8 mouse cellular contexts compared by ENCODE assay signal in genomic region chr5:21372493-21373179, GRCm38 (mm10). TPM values are rescaled to one million over a fixed set of nuclear protein-coding genes. Genes with fewer than 3 reads are reported as not detected.
DNase-seq lines count a peak whose midpoint lies in the region; ATAC-seq and TF ChIP-seq lines count a peak whose summit lies in the region.

Gene Fgl2, plus strand, starts transcription at chr5:21372642.

- TF ChIP-seq POLR2A in CH12.LX (IDR thresholded peaks at IDR 0.05; ENCODE audit: low read depth, low read length) = peak; percentile 76
- peak; percentile 78; the same call in 1 of the 2 replicates for TF ChIP-seq POLR2A in bone marrow, adult 2 months (IDR thresholded peaks at IDR 0.05; ENCODE audit: borderline replicate concordance, control insufficient read depth, low read depth, low read length)
- no peak for TF ChIP-seq POLR2A in thymus, adult 2 months (IDR thresholded peaks at IDR 0.05; ENCODE audit: control insufficient read depth, extremely low read depth, insufficient read depth, low read length, poor library complexity)

- H3K4me1 ChIP-seq in CH12.LX (ENCODE audit: control insufficient read depth in 1 of 2, insufficient read depth in 2 of 2) = peaks cover 10 to 18% of the 10 kb centered on the region in 2 experiments
- H3K4me1 ChIP-seq in bone marrow, adult 2 months (ENCODE audit: control insufficient read depth, insufficient read depth, low read length) = peaks cover 1% of the 10 kb centered on the region; the same call in 1 of the 2 replicates
- H3K4me1 ChIP-seq in forebrain, embryonic 12.5 days = peaks cover 14% of the 10 kb centered on the region
- H3K4me1 ChIP-seq in heart, postnatal 0 days (ENCODE audit: control insufficient read depth, insufficient read depth) = peaks cover 10% of the 10 kb centered on the region; the same call in 1 of the 2 replicates
- 0 out of 2 replicates have a peak, but pooled peaks cover 5% of the 10 kb centered on the region for H3K4me1 ChIP-seq in lung, embryonic 14.5 days (ENCODE audit: insufficient read depth)
- peaks cover 11% of the 10 kb centered on the region for H3K4me1 ChIP-seq in neural tube, embryonic 15.5 days
- peaks cover 5% of the 10 kb centered on the region; the same call in 1 of the 2 replicates for H3K4me1 ChIP-seq in thymus, adult 2 months (replicated peaks; ENCODE audit: control insufficient read depth, insufficient read depth, low read length)

- peak within 1 kb of the TSS; percentile 9 to 98 (median 78) for H3K4me3 ChIP-seq in CH12.LX (replicated peaks in 1 of 3; ENCODE audit: low read depth in 2 of 3, low read length in 2 of 3, poor library complexity in 1 of 3)
- peak within 1 kb of the TSS; percentile 86 for H3K4me3 ChIP-seq in bone marrow, adult 2 months (replicated peaks; ENCODE audit: control insufficient read depth, low read depth, low read length)
- H3K4me3 ChIP-seq in forebrain, embryonic 12.5 days (replicated peaks) = peak within 1 kb of the TSS; percentile 50
- H3K4me3 ChIP-seq in heart, postnatal 0 days (ENCODE audit: low read depth, low read length) = peak within 1 kb of the TSS; percentile 75
- H3K4me3 ChIP-seq in lung, embryonic 14.5 days (ENCODE audit: low read depth, low read length) = peak within 1 kb of the TSS; percentile 42
- H3K4me3 ChIP-seq in neural tube, embryonic 15.5 days (replicated peaks) = peak within 1 kb of the TSS; percentile 50
- H3K4me3 ChIP-seq in thymus, adult 2 months (ENCODE audit: control insufficient read depth, insufficient read depth, low read length) = peak within 1 kb of the TSS; percentile 31

- dilution Hi-C loops in CH12.LX (cut with MboI; ENCODE audit: extremely low pct_ligation_motif_present, extremely low pct_unique_long_range_greater_than_20kb, low sequenced_read_pairs) = no loop called here

- peak; percentile 93 for ATAC-seq in forebrain, embryonic 12.5 days (ENCODE audit: low FRiP score)
- ATAC-seq in heart, postnatal 0 days (ENCODE audit: insufficient read depth, low read depth) = peak; percentile 89
- peak; percentile 92 for ATAC-seq in lung, embryonic 14.5 days (ENCODE audit: insufficient read depth)
- peak; percentile 93 for ATAC-seq in neural tube, embryonic 15.5 days (ENCODE audit: low FRiP score)

- peaks cover 16% of the 10 kb centered on the region for H3K79me2 ChIP-seq in CH12.LX (replicated peaks; ENCODE audit: control insufficient read depth, extremely low read depth, insufficient read depth, poor library complexity, severe bottlenecking)

- no peaks in the 10 kb centered on the region for H3K9me3 ChIP-seq in CH12.LX (replicated peaks; ENCODE audit: low read length)
- no peaks in the 10 kb centered on the region for H3K9me3 ChIP-seq in forebrain, embryonic 12.5 days
- no peaks in the 10 kb centered on the region for H3K9me3 ChIP-seq in heart, postnatal 0 days (replicated peaks; ENCODE audit: control insufficient read depth, low read length)
- no peaks in the 10 kb centered on the region for H3K9me3 ChIP-seq in lung, embryonic 14.5 days (ENCODE audit: low read depth, low read length)
- H3K9me3 ChIP-seq in neural tube, embryonic 15.5 days (replicated peaks) = no peaks in the 10 kb centered on the region

- H3K27ac ChIP-seq in CH12.LX (ENCODE audit: insufficient read depth, low read depth) = peak within 1 kb of the TSS; percentile 22; the same call in 1 of the 2 replicates
- H3K27ac ChIP-seq in bone marrow, adult 2 months (ENCODE audit: control insufficient read depth, insufficient read depth, low read depth, low read length, poor library complexity) = peak within 1 kb of the TSS; percentile 60
- H3K27ac ChIP-seq in forebrain, embryonic 12.5 days = no peak within 1 kb of the TSS
- peak within 1 kb of the TSS; percentile 88 for H3K27ac ChIP-seq in heart, postnatal 0 days (ENCODE audit: low read depth)
- no peak within 1 kb of the TSS for H3K27ac ChIP-seq in lung, embryonic 14.5 days (ENCODE audit: low read depth)
- H3K27ac ChIP-seq in neural tube, embryonic 15.5 days (replicated peaks) = peak within 1 kb of the TSS; percentile 1; the same call in 1 of the 2 replicates
- H3K27ac ChIP-seq in thymus, adult 2 months (ENCODE audit: control insufficient read depth, insufficient read depth, low read length) = no peak within 1 kb of the TSS

- in situ Hi-C loops in CH12.LX (cut with MboI; ENCODE audit: low pct_ligation_motif_present, low pct_unique_long_range_greater_than_20kb, low sequenced_read_pairs) = loop anchor here (5.0 kb wide), 1 partner anchor 40 kb away; no protein-coding TSS in a partner anchor

- DNase-seq in CH12.LX (ENCODE audit: extremely low read depth) = no peak
- DNase-seq in heart, postnatal 0 days (ENCODE audit: low spot score) = peak; percentile 77
- peak; percentile 41 to 63 for DNase-seq in kidney, postnatal 25 days
- DNase-seq in lung, embryonic 14.5 days = peak; percentile 79
- peak; percentile 11 for DNase-seq in thymus, adult 2 months

- no peak for TF ChIP-seq CTCF in CH12.LX (conservative IDR thresholded peaks at IDR 0.05 in 1 of 2, IDR thresholded peaks at IDR 0.05 in 1 of 2; ENCODE audit: low read depth in 2 of 2, low read length in 2 of 2)
- no peak for TF ChIP-seq CTCF in bone marrow, adult 2 months (IDR thresholded peaks at IDR 0.05; ENCODE audit: control insufficient read depth, insufficient read depth, low read length)
- no peak for TF ChIP-seq CTCF in heart, postnatal 0 days (IDR thresholded peaks at IDR 0.05; ENCODE audit: low read depth)
- TF ChIP-seq CTCF in lung, embryonic 14.5 days (IDR thresholded peaks at IDR 0.05; ENCODE audit: low read depth) = no peak
- no peak for TF ChIP-seq CTCF in thymus, adult 2 months (IDR thresholded peaks at IDR 0.05; ENCODE audit: borderline replicate concordance, control insufficient read depth, extremely low read depth, insufficient read depth, low read length, poor library complexity)

- H3K9ac ChIP-seq in CH12.LX (ENCODE audit: insufficient read depth, low read depth) = peak within 1 kb of the TSS; percentile 73
- peak within 1 kb of the TSS; percentile 54 for H3K9ac ChIP-seq in forebrain, embryonic 12.5 days
- H3K9ac ChIP-seq in heart, postnatal 0 days (replicated peaks; ENCODE audit: low read depth, low read length) = peak within 1 kb of the TSS; percentile 68
- peak within 1 kb of the TSS; percentile 44 for H3K9ac ChIP-seq in lung, embryonic 14.5 days
- peak within 1 kb of the TSS; percentile 64 for H3K9ac ChIP-seq in neural tube, embryonic 15.5 days (replicated peaks)

- H3K27me3 ChIP-seq in CH12.LX (replicated peaks) = no peaks in the 10 kb centered on the region
- H3K27me3 ChIP-seq in forebrain, embryonic 12.5 days = no peaks in the 10 kb centered on the region
- no peaks in the 10 kb centered on the region for H3K27me3 ChIP-seq in heart, postnatal 0 days (ENCODE audit: control insufficient read depth, insufficient read depth, low read length)
- peaks cover 4% of the 10 kb centered on the region for H3K27me3 ChIP-seq in lung, embryonic 14.5 days (ENCODE audit: insufficient read depth, low read length)
- H3K27me3 ChIP-seq in neural tube, embryonic 15.5 days (replicated peaks) = no peaks in the 10 kb centered on the region; the same call in 1 of the 2 replicates
- no peaks in the 10 kb centered on the region; the same call in 1 of the 2 replicates for H3K27me3 ChIP-seq in thymus, adult 2 months (ENCODE audit: control insufficient read depth, insufficient read depth, low read length)

- no peak; the same call in 1 of the 2 replicates for TF ChIP-seq RAD21 in CH12.LX (IDR thresholded peaks at IDR 0.05; ENCODE audit: low read depth, low read length)

- peak within 1 kb of the TSS; percentile 44 for H3K4me2 ChIP-seq in CH12.LX (ENCODE audit: insufficient read depth, low read depth, poor library complexity, severe bottlenecking)
- H3K4me2 ChIP-seq in forebrain, embryonic 12.5 days = peak within 1 kb of the TSS; percentile 90
- H3K4me2 ChIP-seq in heart, postnatal 0 days (ENCODE audit: low read depth, low read length) = peak within 1 kb of the TSS; percentile 92
- peak within 1 kb of the TSS; percentile 92 for H3K4me2 ChIP-seq in lung, embryonic 14.5 days
- H3K4me2 ChIP-seq in neural tube, embryonic 15.5 days = peak within 1 kb of the TSS; percentile 97

- H3K36me3 ChIP-seq in CH12.LX (replicated peaks in 1 of 2; ENCODE audit: control insufficient read depth in 1 of 2, insufficient read depth in 1 of 2, low read length in 1 of 2) = no peaks in the 10 kb centered on the region
- H3K36me3 ChIP-seq in forebrain, embryonic 12.5 days (replicated peaks) = no peaks in the 10 kb centered on the region
- no peaks in the 10 kb centered on the region for H3K36me3 ChIP-seq in heart, postnatal 0 days (replicated peaks; ENCODE audit: control insufficient read depth, insufficient read depth, low read length)
- H3K36me3 ChIP-seq in lung, embryonic 14.5 days (ENCODE audit: insufficient read depth) = no peaks in the 10 kb centered on the region
- no peaks in the 10 kb centered on the region for H3K36me3 ChIP-seq in neural tube, embryonic 15.5 days
- H3K36me3 ChIP-seq in thymus, adult 2 months (ENCODE audit: control insufficient read depth, insufficient read depth, low read length) = no peaks in the 10 kb centered on the region

- TF ChIP-seq EP300 in CH12.LX (IDR thresholded peaks at IDR 0.05; ENCODE audit: low read length) = no peak
- no peak for TF ChIP-seq EP300 in heart, postnatal 0 days (IDR thresholded peaks at IDR 0.05; ENCODE audit: low read depth)

- WGBS in bone marrow, adult 2 months = 5% methylated on average over 31 of the region's 31 CpGs
- WGBS in forebrain, embryonic 12.5 days = 4% methylated on average over 31 of the region's 31 CpGs
- 3% methylated on average over 31 of the region's 31 CpGs for WGBS in heart, postnatal 0 days
- WGBS in lung, embryonic 14.5 days = 4% methylated on average over 31 of the region's 31 CpGs
- WGBS in neural tube, embryonic 15.5 days = 6% methylated on average over 31 of the region's 31 CpGs
- 9% methylated on average over 31 of the region's 31 CpGs for WGBS in thymus, adult 2 months

TF ChIP-seq in CH12.LX, 34 proteins besides CTCF, POLR2A, EP300 and RAD21 (continues in another document):
- TF ChIP-seq GABPA (IDR thresholded peaks at IDR 0.05; ENCODE audit: insufficient replicate concordance, low read depth, low read length) = no peak
- 0 out of 2 replicates have a peak, but pooled peaks have one; percentile 9 for TF ChIP-seq NRF1 (IDR thresholded peaks at IDR 0.05; ENCODE audit: low read depth, low read length)
- no peak for TF ChIP-seq ZNF384 (IDR thresholded peaks at IDR 0.05; ENCODE audit: low read depth, low read length)

RNA-seq across cellular contexts. Expression of gene Fgl2, which starts in this region (rescaled TPM):
- total RNA-seq in CH12.LX (2012; rRNA removed) (7.9 and 10.4 TPM in 2 replicates), CH12.LX (2014; rRNA removed) (0.59 and 0.61 TPM in 2 replicates)
- 0.41 and 0.48 TPM in 2 replicates for polyA plus RNA-seq in CH12.LX (2012; ENCODE audit: insufficient read length, low read depth)
- 1.7 and 5.3 TPM in 2 replicates for polyA plus RNA-seq in bone marrow, adult 2 months (2011; ENCODE audit: insufficient read depth, insufficient read length, low replicate concordance, missing spikeins)
- polyA plus RNA-seq in forebrain, embryonic 12.5 days (2016; fragmentation: Nextera tagmentation; extraction: Ambion mirVana) = 0.81 and 1.4 TPM in 2 replicates
- total RNA-seq in heart, postnatal 0 days (2014; rRNA removed; ENCODE audit: low replicate concordance) = 63.2 and 79.5 TPM in 2 replicates
- polyA plus RNA-seq in heart, postnatal 0 days (2015; fragmentation: Nextera tagmentation; extraction: Ambion mirVana) = 44.2 and 54.4 TPM in 2 replicates
- 1.6 and 2.1 TPM in 2 replicates for polyA plus RNA-seq in lung, embryonic 14.5 days (2014; fragmentation: Nextera tagmentation; extraction: Ambion mirVana)
- 5.6 and 6.9 TPM in 2 replicates for polyA plus RNA-seq in neural tube, embryonic 15.5 days (2015; fragmentation: Nextera tagmentation; extraction: Ambion mirVana)
- 4.2 and 5.4 TPM in 2 replicates for polyA plus RNA-seq in thymus, adult 2 months (2012; rRNA removed)

Comparison
In these comparisons a context has a peak if more than half of its experiments do, and no peak if none do; other contexts are left out.
1. H3K27ac ChIP-seq: peak in CH12.LX (single experiment), bone marrow, adult 2 months (single experiment), heart, postnatal 0 days (single experiment) and neural tube, embryonic 15.5 days (single experiment); none in forebrain, embryonic 12.5 days (single experiment), lung, embryonic 14.5 days (single experiment) and thymus, adult 2 months (single experiment).
2. H3K4me2 ChIP-seq: peak in every context shown above with its lines; median percentile 97 in neural tube, embryonic 15.5 days; 92 in heart, postnatal 0 days; 92 in lung, embryonic 14.5 days; 90 in forebrain, embryonic 12.5 days; 44 in CH12.LX.
3. H3K4me3 ChIP-seq: peak in every context shown above with its lines; median percentile 86 in bone marrow, adult 2 months; 78 in CH12.LX; 75 in heart, postnatal 0 days; 50 in forebrain, embryonic 12.5 days; 50 in neural tube, embryonic 15.5 days; 42 in lung, embryonic 14.5 days; 31 in thymus, adult 2 months.
4. Peak in every context shown above with its lines, with median percentiles within 50 percentile points of each other: H3K9ac ChIP-seq and ATAC-seq.